Mouse (Mus musculus) C2C12 (cell line): Measurements from ENCODE around the gene Creg2. TPM values are rescaled to one million over a fixed set of nuclear protein-coding genes. Genes with fewer than 3 reads are reported as not detected.

Experiments
- H3K27me3 ChIP-seq: one replicate; pipeline ENCODE4 v1.6.1; 2011; ENCODE audit not compliant: control insufficient read depth, insufficient read depth, insufficient read length
- H3K36me3 ChIP-seq: one replicate; pipeline ENCODE4 v1.6.1; 2011; ENCODE audit not compliant: control insufficient read depth, insufficient read depth
- H3K4me3 ChIP-seq: one replicate; pipeline ENCODE4 v1.5.1; 2011; ENCODE audit warnings: mild to moderate bottlenecking, control low read depth; ENCODE audit not compliant: poor library complexity, insufficient read depth, severe bottlenecking
- H3K79me2 ChIP-seq: one replicate; pipeline ENCODE4 v1.6.1; 2011; ENCODE audit not compliant: control insufficient read depth, insufficient read depth
- H3K79me3 ChIP-seq: one replicate; pipeline ENCODE4 v1.6.1; 2011; ENCODE audit warnings: low read depth, control low read depth
- H3ac ChIP-seq: one replicate; pipeline ENCODE3; 2011; ENCODE audit warnings: low read depth; ENCODE audit not compliant: control insufficient read depth, insufficient read length
- CEBPB ChIP-seq: IDR thresholded peaks from one replicate; pipeline ENCODE4 v1.6.1; 2011; ENCODE audit warnings: low read depth, mild to moderate bottlenecking, control low read depth, moderate library complexity
- CTCF ChIP-seq: IDR thresholded peaks from one replicate; pipeline ENCODE4 v1.5.1; 2011; ENCODE audit not compliant: control insufficient read depth, insufficient read depth, insufficient read length
- FOSL1 ChIP-seq: IDR thresholded peaks from one replicate; pipeline ENCODE4 v1.8.0; 2011; ENCODE audit warnings: mild to moderate bottlenecking, low read length; ENCODE audit not compliant: poor library complexity, insufficient read depth, severe bottlenecking
- MAX ChIP-seq: IDR thresholded peaks from one replicate; pipeline ENCODE4 v1.6.1; 2011; ENCODE audit warnings: mild to moderate bottlenecking, control low read depth
- MYOD1 ChIP-seq: IDR thresholded peaks from one replicate; pipeline ENCODE4 v1.6.1; 2011; ENCODE audit warnings: low read depth; ENCODE audit not compliant: control insufficient read depth, insufficient read length
- MYOG ChIP-seq: IDR thresholded peaks from one replicate; pipeline ENCODE4 v1.6.1; 2011; ENCODE audit not compliant: control insufficient read depth, insufficient read length; ENCODE audit errors: extremely low read depth
- USF1 ChIP-seq: IDR thresholded peaks from one replicate; pipeline ENCODE4 v1.6.1; 2011; ENCODE audit warnings: low read depth, mild to moderate bottlenecking, control low read depth, moderate library complexity
- polyA plus RNA-seq: library from polyadenylated mRNA; unstranded; fragments of >200 nt; fragmentation: generic; extraction: Trizol; gene quantifications from one replicate; pipeline ENCODE4 v1.2.1, GENCODE M21; 2012; ENCODE audit warnings: missing spikeins

Creg2 gene
- polyA plus RNA-seq, 1 experiment, result not detected

DNA sequence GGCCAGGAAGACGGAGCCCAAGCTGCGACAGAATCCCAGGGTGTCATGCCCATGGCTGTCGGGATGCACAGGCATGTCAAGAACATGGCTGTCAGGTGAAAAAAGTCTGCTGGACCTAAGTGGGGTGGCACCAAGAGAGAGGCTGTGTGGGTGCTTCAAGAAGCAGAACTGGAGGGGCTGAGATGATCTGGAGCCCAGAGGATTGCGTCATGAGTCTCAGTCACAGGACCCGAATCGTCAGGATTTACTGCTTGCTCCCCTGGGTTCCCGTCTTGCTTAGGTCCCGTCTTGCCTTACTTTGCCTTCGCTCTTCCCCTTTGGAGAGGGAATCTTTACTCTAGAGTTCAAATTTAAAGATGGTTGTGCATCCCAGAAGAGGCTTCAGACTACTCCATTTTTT, 68.1 kb downstream of the Creg2 start:
- Histone ChIP-seq H3K79me2 (no peaks in the 10 kb centered on the region), H3K79me3 (no peaks in the 10 kb centered on the region), H3K36me3 (no peaks in the 10 kb centered on the region), H3K4me3 (no peak overlapping the region), H3ac (no peak overlapping the region), H3K27me3 (peaks cover 21% of the 10 kb centered on the region)
- no peak for TF ChIP-seq MAX
- TF ChIP-seq CEBPB, result no peak
- TF ChIP-seq FOSL1, result no peak
- TF ChIP-seq CTCF, result no peak

- Histone ChIP-seq H3K27me3 (peaks cover 21% of the 10 kb centered on the region), H3K4me3 (no peak overlapping the region), H3K79me3 (peaks cover 4% of the 10 kb centered on the region), H3K79me2 (peaks cover 9% of the 10 kb centered on the region), H3ac (no peak overlapping the region), H3K36me3 (no peaks in the 10 kb centered on the region)
- no peak for TF ChIP-seq MYOD1
- TF ChIP-seq MYOG, result no peak
- no peak for TF ChIP-seq CTCF
- no peak for TF ChIP-seq CEBPB
- TF ChIP-seq USF1, result no peak
- TF ChIP-seq MAX, result no peak
- no peak for TF ChIP-seq FOSL1
Observed at GRCm38 (mm10) chr1:39581215-39581614, 70.1 kb downstream of the Creg2 start.

DNA sequence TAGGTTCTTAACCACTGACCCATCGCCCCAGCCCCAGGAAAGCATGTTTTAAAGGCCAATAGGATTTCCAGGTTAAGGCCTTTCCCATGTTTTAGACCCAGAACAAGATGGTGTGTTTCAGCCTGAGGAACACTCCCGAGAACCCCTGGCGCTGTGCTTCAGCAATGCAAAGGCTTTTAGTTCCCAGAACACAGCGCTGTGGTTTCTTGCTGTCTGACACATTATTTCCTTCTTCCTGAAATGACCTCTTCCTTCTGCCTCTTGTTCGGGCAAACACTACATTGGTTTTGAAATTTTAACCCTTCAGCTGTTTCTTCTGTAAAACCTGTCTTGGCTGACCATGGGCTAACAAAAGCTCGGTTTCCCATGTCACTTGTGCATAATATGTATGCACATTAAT, 72.1 kb downstream of the Creg2 start:
- H3K79me3 ChIP-seq, result peaks cover 24% of the 10 kb centered on the region
- H3K27me3 ChIP-seq, result peaks cover 13% of the 10 kb centered on the region
- H3K36me3 ChIP-seq, result no peaks in the 10 kb centered on the region
- H3K4me3 ChIP-seq, result no peak overlapping the region
- H3ac ChIP-seq, result no peak overlapping the region
- TF ChIP-seq MYOD1 (no peak), MYOG (no peak), MAX (no peak), USF1 (no peak), CEBPB (no peak), CTCF (no peak), FOSL1 (no peak)
- peaks cover 30% of the 10 kb centered on the region for H3K79me2 ChIP-seq

DNA sequence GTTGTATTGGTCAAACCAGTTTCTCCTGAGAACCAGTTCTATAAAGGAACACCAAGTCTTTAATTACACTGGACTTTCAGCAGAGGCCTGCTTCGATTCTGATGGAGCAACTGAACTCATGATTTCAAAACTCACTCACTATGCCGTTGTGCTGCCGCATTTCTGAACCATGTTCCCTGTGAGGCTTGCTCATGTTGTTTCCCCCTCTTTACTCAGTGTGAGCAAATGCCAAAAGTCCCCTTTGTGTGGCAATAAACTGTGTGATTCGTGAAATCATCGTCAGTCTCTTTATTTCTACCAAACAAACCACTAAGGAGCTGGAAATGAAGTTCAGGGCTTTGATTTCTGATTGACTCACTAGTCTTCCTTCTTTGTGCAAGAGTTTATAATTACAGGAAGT, 72.8 kb downstream of the Creg2 start:
- peaks cover 13% of the 10 kb centered on the region for H3K27me3 ChIP-seq
- peaks cover 37% of the 10 kb centered on the region for H3K79me2 ChIP-seq
- no peaks in the 10 kb centered on the region for H3K36me3 ChIP-seq
- no peak overlapping the region for H3K4me3 ChIP-seq
- H3K79me3 ChIP-seq, result peaks cover 29% of the 10 kb centered on the region
- TF ChIP-seq CEBPB, result no peak
- TF ChIP-seq MYOD1, result no peak
- no peak for TF ChIP-seq FOSL1
- TF ChIP-seq USF1, result no peak
- no peak for TF ChIP-seq MAX
- no peak for TF ChIP-seq CTCF
- H3ac ChIP-seq, result no peak overlapping the region

DNA sequence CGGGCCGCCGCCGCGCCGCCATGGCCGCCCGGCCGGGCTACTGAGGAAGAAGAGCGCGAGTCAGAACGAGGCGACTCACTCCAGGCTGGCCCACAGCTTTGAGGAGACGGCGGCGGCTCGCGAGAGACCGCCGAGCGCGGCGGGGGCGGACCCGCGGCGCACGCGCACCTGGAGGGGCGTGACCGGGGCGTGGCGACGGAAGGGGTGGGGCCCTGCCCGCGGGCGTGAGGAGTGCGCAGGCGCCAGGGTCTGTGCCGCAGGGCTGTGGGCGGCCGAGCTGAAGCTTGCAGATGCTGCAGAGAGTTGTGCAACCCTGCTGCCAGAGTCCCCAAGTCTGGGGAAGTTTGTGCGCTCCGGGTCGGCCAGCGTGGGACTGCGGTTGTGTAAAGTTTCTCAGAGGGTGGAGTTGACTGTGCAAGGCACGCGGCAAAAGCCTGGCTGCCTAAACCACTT, 74.0 kb downstream of the Creg2 start, which contains the start of gene Rnf149:
Rnf149 (minus strand) TSS at position 153 of the 453 bp plus-strand sequence.
- Histone ChIP-seq H3K27me3 (peaks cover 3% of the 10 kb centered on the region), H3K79me3 (peaks cover 40% of the 10 kb centered on the region), H3K36me3 (no peaks in the 10 kb centered on the region), H3K4me3 (peak within 1 kb of the TSS; percentile 72), H3ac (peak within 1 kb of the TSS; percentile 91), H3K79me2 (peaks cover 49% of the 10 kb centered on the region)
- TF ChIP-seq CTCF (no peak), MAX (no peak), MYOD1 (no peak), CEBPB (peak; percentile 95), USF1 (no peak), FOSL1 (no peak), MYOG (no peak)
